Mouse (Mus musculus) forebrain, embryonic 13.5 days (tissue): Measurements from ENCODE around the gene Kcnh5. TPM values are rescaled to one million over a fixed set of nuclear protein-coding genes. Genes with fewer than 3 reads are reported as not detected.
A peak's percentile ranks its signal among the peaks of the same experiment; 100 is the strongest.

ENCODE experiments used
- ATAC-seq: fragments of 200-750 bp; cut with Nextera tagmentation; 2 replicates; pipeline ENCODE4 v1.8.0; 2017
- H3K27ac ChIP-seq: fragments of 300-500 bp; sonication (generic); 2 replicates; pipeline ENCODE4 v1.5.1; 2015; ENCODE audit warnings: inconsistent platforms, mild to moderate bottlenecking, moderate library complexity
- H3K27me3 ChIP-seq: fragments of 300-500 bp; sonication (generic); 2 replicates; pipeline ENCODE4 v1.6.1; 2015; ENCODE audit warnings: mild to moderate bottlenecking, inconsistent platforms
- H3K36me3 ChIP-seq: fragments of 300-500 bp; sonication (generic); 2 replicates; pipeline ENCODE4 v1.6.1; 2015; ENCODE audit warnings: mild to moderate bottlenecking, inconsistent platforms; ENCODE audit not compliant: poor library complexity, severe bottlenecking
- H3K4me1 ChIP-seq: fragments of 300-500 bp; sonication (generic); 2 replicates; pipeline ENCODE4 v1.6.1; 2015; ENCODE audit warnings: inconsistent platforms
- H3K4me2 ChIP-seq: fragments of 300-500 bp; sonication (generic); 2 replicates; pipeline ENCODE4 v1.6.1; 2015; ENCODE audit warnings: inconsistent platforms, mild to moderate bottlenecking, moderate library complexity
- H3K4me3 ChIP-seq: fragments of 300-500 bp; sonication (generic); 2 replicates; pipeline ENCODE4 v1.5.1; 2015; ENCODE audit warnings: mild to moderate bottlenecking, inconsistent platforms
- H3K9ac ChIP-seq: fragments of 300-500 bp; sonication (generic); 2 replicates; pipeline ENCODE4 v1.6.1; 2015; ENCODE audit warnings: mild to moderate bottlenecking, inconsistent platforms
- H3K9me3 ChIP-seq: fragments of 300-500 bp; sonication (generic); replicated peaks from 2 replicates; pipeline ENCODE4 v1.6.1; 2016; ENCODE audit warnings: inconsistent platforms
- WGBS: fragments of 180-500 bp; shearing (Covaris S2); methylation state at CpG from one replicate; pipeline ENCODE4 v1.1.7; 2015; 5-methylcytosine and 5-hydroxymethylcytosine counted together
- polyA plus RNA-seq: library from polyadenylated mRNA; unstranded; fragments of >200 nt; fragmentation: Nextera tagmentation; extraction: Ambion mirVana; gene quantifications from 2 replicates; pipeline ENCODE4 v1.2.1, GENCODE M21; 2015

Kcnh5 gene
- polyA plus RNA-seq = 1.7 and 1.9 TPM in 2 replicates

DNA sequence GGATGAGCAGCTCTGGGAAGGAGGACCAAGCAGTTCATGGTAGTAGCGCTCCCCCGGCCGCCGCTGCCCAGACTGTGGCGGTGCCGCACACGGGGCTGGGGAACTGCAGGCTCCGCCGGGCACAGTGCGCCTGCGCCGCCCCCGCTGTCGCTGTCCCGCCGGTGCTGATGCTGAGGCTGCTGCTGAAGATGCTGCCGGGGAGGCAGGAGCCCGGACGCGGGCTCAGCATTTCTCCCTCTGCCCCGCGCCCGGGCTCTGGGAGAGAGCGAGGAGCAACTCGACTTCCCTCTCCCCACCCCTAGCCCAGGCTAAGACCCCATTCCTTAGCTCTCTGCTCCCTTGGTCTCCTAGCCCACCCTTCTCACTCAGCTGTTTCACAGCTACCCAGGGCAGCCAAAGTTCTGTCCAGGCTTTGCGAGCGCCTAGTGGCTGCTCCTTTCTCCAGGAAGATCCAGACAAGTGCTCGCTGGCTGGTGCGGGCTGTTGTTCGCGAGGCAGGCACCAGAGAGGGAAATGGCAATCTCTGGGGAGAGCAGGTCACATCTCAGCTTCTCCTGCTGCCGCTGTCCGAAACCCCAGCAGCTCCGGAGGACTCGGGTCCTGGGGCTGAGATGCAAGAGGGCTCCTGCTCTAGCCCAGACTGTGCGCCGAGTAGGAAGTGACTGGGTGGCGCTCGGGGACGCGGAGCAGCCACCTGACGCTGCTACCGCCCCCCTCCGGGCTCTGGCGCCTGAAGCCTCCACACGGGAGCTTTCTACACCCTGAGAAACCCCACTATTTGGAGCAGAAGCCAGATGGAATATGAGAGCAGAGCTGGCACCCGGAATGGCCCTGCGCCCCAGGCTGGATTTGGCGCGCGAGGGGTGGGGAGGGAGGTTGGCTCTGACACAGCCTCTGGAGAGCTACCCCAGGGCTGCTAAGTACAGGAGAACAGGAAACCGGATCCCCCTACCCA lies at the start of gene Kcnh5:
Gene Kcnh5, minus strand, starts transcription at position 642 of the 955 bp plus-strand sequence.
- 1% methylated on average over 46 of the region's 52 CpGs for WGBS
- peak within 1 kb of the TSS; percentile 81 for H3K4me2 ChIP-seq
- no peaks in the 10 kb centered on the region for H3K9me3 ChIP-seq
- 0 out of 2 replicates have a peak, but pooled peaks cover 3% of the 10 kb centered on the region for H3K27me3 ChIP-seq
- ATAC-seq = peak; percentile 93
- H3K9ac ChIP-seq = peak within 1 kb of the TSS; percentile 69
- peak within 1 kb of the TSS; percentile 67 for H3K4me3 ChIP-seq
- H3K27ac ChIP-seq = peak within 1 kb of the TSS; percentile 87
- peaks cover 30% of the 10 kb centered on the region for H3K4me1 ChIP-seq
- H3K36me3 ChIP-seq = no peaks in the 10 kb centered on the region

DNA sequence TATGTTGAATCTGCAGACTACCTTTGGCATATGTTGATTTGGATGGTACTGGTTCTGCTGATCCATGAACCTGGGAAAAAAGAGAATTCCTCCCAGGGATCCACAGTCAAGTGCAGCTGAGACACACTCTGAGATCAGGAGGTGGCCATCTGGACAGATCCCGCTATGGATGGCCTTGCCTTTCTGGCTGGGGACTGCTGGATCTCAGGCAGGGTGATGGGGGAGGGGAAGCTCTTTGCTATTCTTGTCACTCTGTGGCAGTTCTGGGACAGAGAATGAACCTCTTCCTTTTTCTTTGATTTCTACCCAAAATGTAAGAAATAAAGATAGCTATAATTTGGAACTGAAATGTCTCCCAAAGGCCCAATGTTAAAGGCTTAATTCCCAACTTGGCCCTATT lies 46.8 kb upstream of the Kcnh5 start:
- Histone ChIP-seq H3K9ac (no peak overlapping the region), H3K4me2 (no peak overlapping the region)
- 100% methylated on average over 1 of the region's 1 CpGs for WGBS

DNA sequence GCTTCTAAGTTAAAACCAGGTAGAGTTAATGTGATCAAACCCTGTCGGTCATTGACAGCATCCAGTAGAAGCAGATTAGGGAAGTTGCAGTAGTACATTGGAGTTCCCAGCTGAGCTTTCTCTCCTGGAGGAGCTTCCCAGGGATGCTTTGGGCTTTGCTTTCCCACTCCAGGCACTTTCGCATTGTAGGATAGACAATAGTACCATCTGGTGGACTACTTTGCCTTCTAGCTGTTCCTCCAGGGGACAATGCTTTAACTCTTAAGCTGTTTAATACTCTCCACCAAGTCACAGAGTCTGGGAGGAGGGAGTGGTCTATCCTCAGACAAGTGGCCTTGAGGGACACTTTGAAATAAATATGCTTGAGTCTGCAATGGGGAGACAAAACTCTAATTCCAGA lies 12.3 kb upstream of the Kcnh5 start:
- ATAC-seq = no peak
- H3K27me3 ChIP-seq = no peaks in the 10 kb centered on the region
- no peaks in the 10 kb centered on the region for H3K4me1 ChIP-seq
- no peak overlapping the region for H3K9ac ChIP-seq
- no peak overlapping the region for H3K4me3 ChIP-seq
- no peak overlapping the region for H3K27ac ChIP-seq
- WGBS = 47% methylated on average over 2 of the region's 2 CpGs
- no peak overlapping the region for H3K4me2 ChIP-seq
- H3K36me3 ChIP-seq = no peaks in the 10 kb centered on the region
- H3K9me3 ChIP-seq = no peaks in the 10 kb centered on the region

More for the DNA sequence above, 46.8 kb upstream of the Kcnh5 start:
- H3K4me3 ChIP-seq = no peak overlapping the region
- H3K27ac ChIP-seq = no peak overlapping the region
- no peaks in the 10 kb centered on the region for H3K4me1 ChIP-seq
- ATAC-seq = no peak
- H3K27me3 ChIP-seq = no peaks in the 10 kb centered on the region
- H3K9me3 ChIP-seq = peaks cover 5% of the 10 kb centered on the region; the same call in 1 of the 2 replicates
- H3K36me3 ChIP-seq = no peaks in the 10 kb centered on the region

DNA sequence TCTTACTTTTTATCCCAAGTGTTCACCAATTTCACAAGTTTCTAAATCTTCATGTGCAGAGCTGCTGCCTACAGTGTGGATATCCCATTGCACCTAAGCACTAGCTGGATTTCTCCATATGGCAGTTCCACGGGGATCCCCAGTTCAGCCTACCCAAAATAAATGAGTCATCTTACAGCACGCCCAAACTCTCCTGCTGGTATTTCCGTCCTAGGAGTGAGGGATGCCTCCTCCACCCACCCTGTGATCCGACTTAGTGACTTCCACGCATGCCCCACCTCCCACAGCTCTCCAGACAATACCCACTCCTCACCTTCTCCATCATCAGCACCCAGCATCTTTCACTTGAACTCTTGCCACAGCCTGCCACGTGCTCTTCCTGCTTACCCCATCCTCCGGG lies 5.5 kb upstream of the Kcnh5 start:
- Histone ChIP-seq H3K27ac (no peak overlapping the region), H3K9ac (no peak overlapping the region), H3K36me3 (no peaks in the 10 kb centered on the region), H3K4me3 (no peak overlapping the region), H3K4me1 (peaks cover 22% of the 10 kb centered on the region), H3K27me3 (0 out of 2 replicates have a peak, but pooled peaks cover 3% of the 10 kb centered on the region), H3K9me3 (no peaks in the 10 kb centered on the region), H3K4me2 (no peak overlapping the region)
- 87% methylated on average over 7 of the region's 7 CpGs for WGBS
- no peak for ATAC-seq

DNA sequence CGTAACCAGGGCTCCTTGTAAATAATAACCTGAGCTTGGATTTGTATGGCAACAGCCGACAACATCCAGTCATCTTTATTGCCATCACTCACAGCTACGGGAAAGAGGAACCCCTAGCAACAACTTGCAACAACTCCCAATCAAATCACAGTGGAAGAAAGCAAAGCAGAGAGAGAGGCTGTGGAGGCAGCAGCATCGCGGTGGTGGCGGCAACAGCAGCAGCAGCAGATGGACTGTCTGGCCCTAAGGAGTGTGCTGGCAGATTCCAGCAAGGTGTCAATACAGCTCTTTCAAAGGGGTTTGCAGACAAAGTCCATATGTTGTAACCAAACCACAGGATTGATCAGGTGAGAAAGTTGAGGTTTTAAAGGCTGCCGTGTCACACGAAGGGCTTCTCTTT lies 2.4 kb upstream of the Kcnh5 start:
- H3K9ac ChIP-seq = no peak overlapping the region
- WGBS = 47% methylated on average over 8 of the region's 8 CpGs
- H3K4me3 ChIP-seq = no peak overlapping the region
- H3K4me2 ChIP-seq = peak overlapping the region; percentile 3; the same call in 1 of the 2 replicates
- H3K27ac ChIP-seq = peak overlapping the region; percentile 37
- peak; percentile 30; the same call in 1 of the 2 replicates for ATAC-seq
- peaks cover 30% of the 10 kb centered on the region for H3K4me1 ChIP-seq
- H3K36me3 ChIP-seq = no peaks in the 10 kb centered on the region
- H3K9me3 ChIP-seq = no peaks in the 10 kb centered on the region
- 0 out of 2 replicates have a peak, but pooled peaks cover 3% of the 10 kb centered on the region for H3K27me3 ChIP-seq

DNA sequence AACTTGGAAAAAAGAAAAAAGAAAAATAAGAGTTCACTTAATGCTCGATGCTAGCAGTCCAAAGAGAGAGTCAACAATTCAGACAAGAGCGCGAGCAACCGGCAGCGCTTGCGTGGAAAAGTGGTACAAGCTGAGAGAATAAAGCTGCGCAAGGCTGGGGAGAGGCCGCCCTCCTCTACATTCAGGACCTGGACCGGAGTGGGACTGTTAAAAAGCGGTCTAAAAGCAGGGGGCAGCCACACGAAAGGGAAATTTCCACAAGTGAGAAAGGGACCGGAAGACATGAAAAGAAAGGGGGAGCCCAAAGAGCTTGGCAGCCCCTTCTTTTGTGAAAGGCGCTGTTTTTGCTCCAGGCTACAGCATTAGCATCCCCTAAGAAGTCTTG lies 506 bp upstream of the Kcnh5 start:
- 0 out of 2 replicates have a peak, but pooled peaks cover 3% of the 10 kb centered on the region for H3K27me3 ChIP-seq
- H3K27ac ChIP-seq = peak overlapping the region; percentile 87
- no peaks in the 10 kb centered on the region for H3K9me3 ChIP-seq
- no peaks in the 10 kb centered on the region for H3K36me3 ChIP-seq
- 0% methylated on average over 13 of the region's 13 CpGs for WGBS
- peak overlapping the region; percentile 81 for H3K4me2 ChIP-seq
- peaks cover 30% of the 10 kb centered on the region for H3K4me1 ChIP-seq
- H3K4me3 ChIP-seq = peak overlapping the region; percentile 67
- peak overlapping the region; percentile 69 for H3K9ac ChIP-seq
- ATAC-seq = peak; percentile 26

DNA sequence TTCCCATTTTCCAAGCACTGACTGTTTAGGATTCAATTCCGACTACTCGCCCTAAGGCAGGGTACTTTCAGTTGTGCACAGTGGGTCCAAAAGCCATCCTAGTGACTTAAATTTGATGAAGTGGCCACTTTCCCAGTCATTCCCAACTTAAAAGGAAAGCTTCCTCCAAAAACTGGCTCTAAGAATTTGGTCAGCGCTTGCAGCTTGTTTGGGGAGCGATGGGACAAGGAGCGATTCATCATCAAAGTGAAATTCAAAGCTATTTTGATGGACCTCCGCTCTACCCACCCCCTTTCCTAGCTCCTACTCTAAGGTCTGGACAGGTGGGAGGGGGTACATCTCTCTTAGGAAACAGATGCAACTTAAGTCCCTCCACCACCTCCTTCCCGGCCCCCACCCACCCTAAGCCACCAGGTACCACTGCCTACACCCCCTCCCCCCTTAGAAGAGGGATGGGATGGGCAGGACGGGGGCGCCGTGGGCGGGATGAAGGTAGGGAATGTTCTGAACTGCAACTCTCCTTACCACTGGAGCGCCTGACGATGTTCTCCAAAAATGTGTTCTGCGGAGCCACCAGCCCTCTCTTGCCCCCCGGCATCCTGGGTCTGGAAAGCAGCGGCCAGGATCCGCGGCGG lies 1.1 kb downstream of the Kcnh5 start:
- Histone ChIP-seq H3K27ac (peak overlapping the region; percentile 87), H3K27me3 (0 out of 2 replicates have a peak, but pooled peaks cover 3% of the 10 kb centered on the region), H3K4me1 (peaks cover 30% of the 10 kb centered on the region), H3K9me3 (no peaks in the 10 kb centered on the region), H3K4me3 (peak overlapping the region; percentile 67), H3K4me2 (peak overlapping the region; percentile 81), H3K36me3 (no peaks in the 10 kb centered on the region), H3K9ac (peak overlapping the region; percentile 69)
- 3% methylated on average over 14 of the region's 19 CpGs for WGBS
- ATAC-seq = peak; percentile 39

DNA sequence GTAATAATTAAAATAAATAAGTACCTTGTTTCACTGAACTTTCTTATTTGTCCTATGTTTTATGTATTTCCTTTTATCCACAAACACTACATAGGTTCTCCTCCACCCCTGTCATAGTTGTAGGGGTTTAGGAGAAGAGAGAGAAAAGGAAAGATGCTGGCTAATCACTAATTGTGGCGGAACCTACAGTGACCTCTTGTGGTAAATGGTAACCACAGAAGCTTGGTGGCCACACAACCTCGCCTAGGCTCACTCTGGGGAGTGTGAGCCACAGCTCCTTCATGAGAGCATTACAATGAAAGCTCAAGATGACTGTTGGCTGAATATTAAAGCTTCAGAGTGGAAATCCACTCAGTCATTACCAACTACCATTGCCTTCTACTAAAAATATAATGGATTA lies 6.2 kb downstream of the Kcnh5 start:
- no peaks in the 10 kb centered on the region for H3K36me3 ChIP-seq
- H3K9me3 ChIP-seq = no peaks in the 10 kb centered on the region
- ATAC-seq = 0 out of 2 replicates have a peak, but pooled peaks have one; percentile 30

DNA sequence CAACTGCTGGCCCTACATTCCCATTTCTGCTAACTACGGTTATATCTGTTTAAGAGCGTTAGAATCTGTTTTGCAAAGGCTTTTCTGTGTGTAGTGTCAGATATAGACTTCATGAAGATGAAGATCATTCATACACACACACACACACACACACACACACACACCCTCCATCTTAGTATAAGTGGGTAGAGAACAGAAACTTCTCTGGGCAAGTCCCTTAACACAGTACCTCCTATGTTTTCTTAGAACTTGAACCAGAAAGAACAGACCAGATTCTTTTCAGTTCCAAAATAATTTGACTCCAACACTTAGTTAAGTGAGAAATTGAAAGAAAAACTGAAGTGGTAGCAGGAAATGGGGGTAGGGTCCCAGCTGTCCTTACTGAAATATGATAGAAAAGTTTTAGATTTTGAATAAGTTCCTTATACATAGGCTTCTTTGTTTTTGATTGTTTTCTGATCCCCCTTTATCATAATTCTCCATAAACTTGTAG lies 24.0 kb downstream of the Kcnh5 start:
- no peaks in the 10 kb centered on the region for H3K4me1 ChIP-seq
- no peak overlapping the region for H3K9ac ChIP-seq
- H3K4me2 ChIP-seq = no peak overlapping the region
- no peaks in the 10 kb centered on the region for H3K9me3 ChIP-seq
- no peaks in the 10 kb centered on the region for H3K27me3 ChIP-seq
- H3K36me3 ChIP-seq = no peaks in the 10 kb centered on the region
- no peak overlapping the region for H3K4me3 ChIP-seq
- no peak for ATAC-seq
- WGBS = 96% methylated on average over 2 of the region's 2 CpGs
- H3K27ac ChIP-seq = no peak overlapping the region

More for the DNA sequence above, 6.2 kb downstream of the Kcnh5 start:
- H3K27ac ChIP-seq = no peak overlapping the region
- no peak overlapping the region for H3K4me2 ChIP-seq
- H3K27me3 ChIP-seq = no peaks in the 10 kb centered on the region
- peaks cover 2% of the 10 kb centered on the region; the same call in 1 of the 2 replicates for H3K4me1 ChIP-seq
- H3K4me3 ChIP-seq = no peak overlapping the region
- 22% methylated on average over 2 of the region's 2 CpGs for WGBS
- H3K9ac ChIP-seq = no peak overlapping the region

DNA sequence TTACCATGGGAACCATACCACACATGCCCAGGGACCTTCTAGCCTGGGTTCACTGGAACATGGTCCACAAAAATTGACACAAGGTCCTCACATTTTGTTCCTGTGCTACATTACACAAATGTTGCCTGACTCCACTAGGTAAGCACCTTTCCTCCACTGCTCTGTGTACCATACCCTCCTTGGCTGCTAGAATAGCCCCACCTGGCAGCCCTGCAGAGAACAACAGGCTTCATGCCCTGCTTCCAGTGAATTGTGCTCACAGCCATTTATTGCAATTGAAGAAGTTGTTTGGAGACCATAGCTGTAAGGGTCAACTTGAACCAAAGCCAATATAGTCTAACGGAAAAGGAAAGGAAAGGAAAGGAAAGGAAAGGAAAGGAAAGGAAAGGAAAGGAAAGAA lies 37.3 kb downstream of the Kcnh5 start:
- WGBS = 96% methylated on average over 1 of the region's 1 CpGs
- Histone ChIP-seq H3K4me2 (no peak overlapping the region), H3K4me1 (no peaks in the 10 kb centered on the region), H3K9ac (no peak overlapping the region), H3K4me3 (no peak overlapping the region), H3K27ac (no peak overlapping the region), H3K27me3 (no peaks in the 10 kb centered on the region), H3K36me3 (no peaks in the 10 kb centered on the region), H3K9me3 (no peaks in the 10 kb centered on the region)
- ATAC-seq = no peak

DNA sequence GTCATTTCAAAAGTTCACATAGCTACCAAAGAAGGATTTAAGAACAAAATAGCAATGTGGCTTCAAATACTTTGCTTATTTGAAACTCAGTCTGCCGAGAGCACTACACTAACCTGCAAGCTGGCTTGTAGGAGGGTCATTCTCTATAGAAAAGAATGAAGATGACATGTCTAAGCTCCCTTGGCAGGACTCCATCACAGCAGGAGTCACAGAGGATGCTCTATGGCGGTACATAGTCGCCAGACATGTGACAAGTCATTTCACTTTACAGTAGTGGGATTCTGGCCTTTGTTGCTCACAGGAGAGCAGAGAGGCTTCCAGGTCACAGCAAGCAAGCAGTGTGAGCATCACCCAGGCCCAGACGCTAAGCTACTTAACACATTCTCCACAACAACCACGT lies 85.2 kb downstream of the Kcnh5 start:
- Histone ChIP-seq H3K9ac (no peak overlapping the region), H3K27ac (no peak overlapping the region), H3K36me3 (no peaks in the 10 kb centered on the region), H3K4me3 (no peak overlapping the region), H3K4me1 (0 out of 2 replicates have a peak, but pooled peaks cover 3% of the 10 kb centered on the region), H3K4me2 (no peak overlapping the region), H3K9me3 (no peaks in the 10 kb centered on the region), H3K27me3 (no peaks in the 10 kb centered on the region)
- no peak for ATAC-seq
- WGBS = 73% methylated on average over 5 of the region's 5 CpGs

DNA sequence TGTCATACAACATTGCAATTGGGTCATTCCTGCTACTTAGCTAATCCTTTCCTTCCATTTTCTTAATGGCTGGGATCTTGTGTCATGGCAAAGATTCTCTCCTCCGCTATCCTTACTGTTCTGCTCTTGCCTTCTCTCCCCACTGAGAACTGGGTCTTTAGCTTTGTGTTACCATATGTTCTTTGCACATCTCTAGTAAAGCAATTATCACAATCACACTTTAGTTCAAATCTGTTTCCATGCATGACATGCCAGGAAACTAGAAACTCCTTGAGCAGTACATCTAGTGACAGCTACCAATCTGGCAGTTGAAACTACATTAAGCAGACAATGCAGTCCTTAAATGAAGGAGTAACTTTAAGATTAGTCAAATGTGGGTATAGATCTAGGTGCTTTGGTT lies 86.2 kb downstream of the Kcnh5 start:
- Histone ChIP-seq H3K4me3 (no peak overlapping the region), H3K27ac (no peak overlapping the region), H3K27me3 (no peaks in the 10 kb centered on the region), H3K4me1 (0 out of 2 replicates have a peak, but pooled peaks cover 3% of the 10 kb centered on the region), H3K9ac (no peak overlapping the region), H3K9me3 (no peaks in the 10 kb centered on the region), H3K4me2 (no peak overlapping the region), H3K36me3 (no peaks in the 10 kb centered on the region)
- WGBS = 95% methylated on average over 1 of the region's 1 CpGs
- peak; percentile 6; the same call in 1 of the 2 replicates for ATAC-seq
